ENCODE assay signal across 8 mouse cellular contexts in the genomic region with DNA sequence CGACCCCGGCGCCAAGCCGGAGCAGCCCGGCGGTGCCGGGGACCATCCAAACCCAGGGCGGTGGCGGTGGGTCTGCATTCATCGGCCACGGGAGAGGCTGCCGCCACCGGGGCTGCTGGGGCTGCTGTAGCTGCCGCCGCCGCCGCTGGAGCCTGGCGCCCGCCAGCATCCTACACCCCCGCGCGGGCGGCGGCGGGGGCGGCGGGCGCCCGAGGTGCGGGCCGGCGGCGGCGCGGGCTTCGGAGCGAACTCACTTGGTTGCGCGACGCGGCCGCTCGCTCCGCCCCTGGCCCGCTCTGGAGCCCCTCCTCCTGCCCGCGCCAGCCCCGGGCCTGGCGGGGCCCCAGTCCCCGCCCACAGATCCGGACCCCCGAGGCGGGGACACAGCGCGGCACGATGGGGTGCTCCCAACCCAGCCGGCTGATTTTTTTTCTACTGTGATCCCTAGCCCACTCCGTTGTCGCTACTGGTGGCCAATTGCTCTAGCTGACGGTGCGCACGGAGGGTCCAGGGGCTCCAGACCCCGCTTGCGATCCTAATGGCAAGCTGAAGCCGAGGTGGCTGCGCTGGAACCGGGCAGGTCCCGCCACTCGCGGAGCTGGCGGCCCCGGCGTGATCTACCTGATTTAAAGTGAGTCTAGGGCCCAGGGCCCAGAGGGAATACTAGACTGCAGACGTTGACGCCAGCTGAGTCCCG. TPM values are rescaled to one million over a fixed set of nuclear protein-coding genes. Genes with fewer than 3 reads are reported as not detected.
DNase-seq lines count a peak whose midpoint lies in the region; ATAC-seq and TF ChIP-seq lines count a peak whose summit lies in the region.

A gene (minus strand): TSS at position 246 of the 697 bp plus-strand sequence.

- peaks cover 64% of the 10 kb centered on the region for H3K27me3 ChIP-seq in heart, embryonic 10.5 days (ENCODE audit: insufficient read depth, poor library complexity, severe bottlenecking)
- no peaks in the 10 kb centered on the region; the same call in none of the 2 replicates for H3K27me3 ChIP-seq in heart, adult 2 months (ENCODE audit: control insufficient read depth, insufficient read depth, low read length)
- peaks cover 51% of the 10 kb centered on the region for H3K27me3 ChIP-seq in E14TG2a.4 (ENCODE audit: insufficient read depth, low read length)
- H3K27me3 ChIP-seq in hindbrain, embryonic 15.5 days, result no peaks in the 10 kb centered on the region
- H3K27me3 ChIP-seq in liver, embryonic 15.5 days, result peaks cover 51% of the 10 kb centered on the region
- H3K27me3 ChIP-seq in stomach, embryonic 16.5 days (ENCODE audit: control insufficient read depth, insufficient read depth, low read length), result peaks cover 44% of the 10 kb centered on the region

- no peaks in the 10 kb centered on the region for H3K9me3 ChIP-seq in heart, embryonic 10.5 days
- H3K9me3 ChIP-seq in E14TG2a.4 (ENCODE audit: low read length), result no peaks in the 10 kb centered on the region
- no peaks in the 10 kb centered on the region for H3K9me3 ChIP-seq in hindbrain, embryonic 15.5 days
- no peaks in the 10 kb centered on the region for H3K9me3 ChIP-seq in liver, embryonic 15.5 days (replicated peaks)
- H3K9me3 ChIP-seq in stomach, embryonic 16.5 days (replicated peaks; ENCODE audit: control insufficient read depth, low read length), result no peaks in the 10 kb centered on the region

- no peak for TF ChIP-seq CTCF in heart, adult 2 months (IDR thresholded peaks at IDR 0.05)
- no peak for TF ChIP-seq CTCF in E14TG2a.4 (conservative IDR thresholded peaks at IDR 0.05; ENCODE audit: low read length)
- TF ChIP-seq CTCF in cortical plate, adult 2 months (IDR thresholded peaks at IDR 0.05; ENCODE audit: extremely low read depth, insufficient read depth, low read length), result no peak

- no peak for DNase-seq in heart, embryonic 10.5 days (ENCODE audit: low spot score)
- no peak for DNase-seq in heart, adult 2 months
- no peak for DNase-seq in testis, postnatal 14 days (ENCODE audit: low spot score)

- under 1% methylated on average over 68 of the region's 76 CpGs for WGBS in heart, embryonic 10.5 days
- WGBS in heart, adult 2 months, result 1% methylated on average over 55 of the region's 76 CpGs
- under 1% methylated on average over 54 of the region's 76 CpGs for WGBS in hindbrain, embryonic 15.5 days
- WGBS in liver, embryonic 15.5 days (ENCODE audit: insufficient replicate concordance), result 1% methylated on average over 72 of the region's 76 CpGs
- WGBS in stomach, embryonic 16.5 days, result under 1% methylated on average over 57 of the region's 76 CpGs

- intact Hi-C loops in heart, adult 2 months (cut with DNase I), result no loop called here

- peak; percentile 87 for ATAC-seq in hindbrain, embryonic 15.5 days (ENCODE audit: low FRiP score, low read depth)
- ATAC-seq in liver, embryonic 15.5 days (ENCODE audit: insufficient read depth), result no peak
- peak; percentile 69; the same call in 1 of the 2 replicates for ATAC-seq in stomach, embryonic 16.5 days (ENCODE audit: insufficient read depth, low FRiP score)

- H3K9ac ChIP-seq in heart, adult 2 months (ENCODE audit: low read depth, low read length), result no peak within 1 kb of the TSS
- H3K9ac ChIP-seq in hindbrain, embryonic 15.5 days, result peak within 1 kb of the TSS; percentile 82
- H3K9ac ChIP-seq in liver, embryonic 15.5 days, result no peak within 1 kb of the TSS
- H3K9ac ChIP-seq in stomach, embryonic 16.5 days (ENCODE audit: low read length), result no peak within 1 kb of the TSS

- H3K4me1 ChIP-seq in heart, embryonic 10.5 days, result peaks cover 10% of the 10 kb centered on the region
- H3K4me1 ChIP-seq in heart, adult 2 months (ENCODE audit: control insufficient read depth, insufficient read depth, low read length), result no peaks in the 10 kb centered on the region
- H3K4me1 ChIP-seq in E14TG2a.4 (replicated peaks; ENCODE audit: low read depth, low read length), result peaks cover 14% of the 10 kb centered on the region
- peaks cover 1% of the 10 kb centered on the region; the same call in 1 of the 2 replicates for H3K4me1 ChIP-seq in cortical plate, adult 2 months (ENCODE audit: control insufficient read depth, insufficient read depth, low read length)
- H3K4me1 ChIP-seq in hindbrain, embryonic 15.5 days (replicated peaks), result peaks cover 30% of the 10 kb centered on the region
- H3K4me1 ChIP-seq in liver, embryonic 15.5 days (replicated peaks), result no peaks in the 10 kb centered on the region
- H3K4me1 ChIP-seq in stomach, embryonic 16.5 days (ENCODE audit: control insufficient read depth, insufficient read depth, low read length), result peaks cover 15% of the 10 kb centered on the region

- no peaks in the 10 kb centered on the region for H3K79me2 ChIP-seq in heart, adult 2 months (replicated peaks; ENCODE audit: control insufficient read depth, insufficient read depth, low read length)

- H3K4me3 ChIP-seq in heart, embryonic 10.5 days, result peak within 1 kb of the TSS; percentile 68
- H3K4me3 ChIP-seq in heart, adult 2 months, result no peak within 1 kb of the TSS
- peak within 1 kb of the TSS; percentile 90 for H3K4me3 ChIP-seq in E14TG2a.4 (replicated peaks; ENCODE audit: low read length)
- H3K4me3 ChIP-seq in cortical plate, adult 2 months (ENCODE audit: insufficient read depth, low read length), result peak within 1 kb of the TSS; percentile 41
- peak within 1 kb of the TSS; percentile 78 for H3K4me3 ChIP-seq in hindbrain, embryonic 15.5 days
- H3K4me3 ChIP-seq in liver, embryonic 15.5 days (replicated peaks), result no peak within 1 kb of the TSS; the same call in 1 of the 2 replicates
- H3K4me3 ChIP-seq in stomach, embryonic 16.5 days (replicated peaks; ENCODE audit: low read length), result peak within 1 kb of the TSS; percentile 39

- no peaks in the 10 kb centered on the region for H3K36me3 ChIP-seq in heart, embryonic 10.5 days
- H3K36me3 ChIP-seq in heart, adult 2 months (ENCODE audit: control insufficient read depth, insufficient read depth, low read length), result no peaks in the 10 kb centered on the region
- H3K36me3 ChIP-seq in E14TG2a.4 (ENCODE audit: insufficient read depth, low read length), result no peaks in the 10 kb centered on the region
- no peaks in the 10 kb centered on the region for H3K36me3 ChIP-seq in hindbrain, embryonic 15.5 days
- no peaks in the 10 kb centered on the region for H3K36me3 ChIP-seq in liver, embryonic 15.5 days (replicated peaks)
- H3K36me3 ChIP-seq in stomach, embryonic 16.5 days (ENCODE audit: control insufficient read depth, insufficient read depth, low read length), result no peaks in the 10 kb centered on the region

- no peak for TF ChIP-seq POLR2A in heart, adult 2 months (IDR thresholded peaks at IDR 0.05; ENCODE audit: insufficient read depth, low read depth, low read length)
- no peak for TF ChIP-seq POLR2A in cortical plate, adult 2 months (IDR thresholded peaks at IDR 0.05; ENCODE audit: extremely low read depth, insufficient read depth, low read length)

- H3K27ac ChIP-seq in heart, embryonic 10.5 days, result no peak within 1 kb of the TSS
- no peak within 1 kb of the TSS for H3K27ac ChIP-seq in heart, adult 2 months
- H3K27ac ChIP-seq in cortical plate, adult 2 months (ENCODE audit: insufficient read depth, low read length), result no peak within 1 kb of the TSS
- H3K27ac ChIP-seq in hindbrain, embryonic 15.5 days (replicated peaks), result peak within 1 kb of the TSS; percentile 83
- no peak within 1 kb of the TSS for H3K27ac ChIP-seq in liver, embryonic 15.5 days (replicated peaks)
- no peak within 1 kb of the TSS for H3K27ac ChIP-seq in stomach, embryonic 16.5 days (ENCODE audit: low read length)

- no peak for TF ChIP-seq EP300 in heart, adult 2 months (IDR thresholded peaks at IDR 0.05; ENCODE audit: insufficient read depth, low read depth, low read length)

- peak within 1 kb of the TSS; percentile 99 for H3K4me2 ChIP-seq in hindbrain, embryonic 15.5 days
- H3K4me2 ChIP-seq in liver, embryonic 15.5 days, result peak within 1 kb of the TSS; percentile 43
- peak within 1 kb of the TSS; percentile 65 for H3K4me2 ChIP-seq in stomach, embryonic 16.5 days (ENCODE audit: low read depth, low read length)

RNA-seq across cellular contexts. Expression of the gene that starts here (rescaled TPM):
- polyA plus RNA-seq in heart, embryonic 10.5 days (2016; fragmentation: Nextera tagmentation; extraction: Ambion mirVana), result 0.25 and 1.4 TPM in 2 replicates
- total RNA-seq in heart, adult 2 months (2021), result not detected
- polyA plus RNA-seq in heart, adult 2 months (2012; rRNA removed), result 0.09 TPM in 1 of 2 replicates, not detected in the other
- 6.1 TPM in 2 replicates for polyA plus RNA-seq in cortical plate, adult 2 months (2012; rRNA removed)
- 27.0 and 34.6 TPM in 2 replicates for polyA plus RNA-seq in hindbrain, embryonic 15.5 days (2015; fragmentation: Nextera tagmentation; extraction: Ambion mirVana)
- polyA plus RNA-seq in liver, embryonic 15.5 days (2015; fragmentation: Nextera tagmentation; extraction: Ambion mirVana), result not detected in 2 replicates
- polyA plus RNA-seq in stomach, embryonic 16.5 days (2015; fragmentation: Nextera tagmentation; extraction: Ambion mirVana), result 0.23 and 0.36 TPM in 2 replicates

Comparison
In these comparisons a context has a peak if more than half of its experiments do, and no peak if none do; other contexts are left out.
1. H3K4me3 ChIP-seq: peak in heart, embryonic 10.5 days (single experiment), E14TG2a.4 (single experiment), cortical plate, adult 2 months (single experiment) and hindbrain, embryonic 15.5 days (single experiment); none in heart, adult 2 months (single experiment) and liver, embryonic 15.5 days (single experiment).
2. Peak in ATAC-seq, H3K4me3 ChIP-seq and H3K4me2 ChIP-seq in stomach, embryonic 16.5 days; RNA of the gene not detected or under 1 TPM.
3. H3K4me2 ChIP-seq: peak in every context shown above with its lines; median percentile 99 in hindbrain, embryonic 15.5 days; 65 in stomach, embryonic 16.5 days; 43 in liver, embryonic 15.5 days.